Mouse (Mus musculus) erythroblast, embryonic 14.5 days (primary cell): ENCODE measurements around the gene Ier2.

Experiments
- GATA1 ChIP-seq: IDR thresholded peaks from 2 replicates; pipeline ENCODE4 v1.6.1; 2012; ENCODE audit warnings: low read length, inconsistent platforms, mixed read lengths
- TAL1 ChIP-seq: IDR thresholded peaks from 3 replicates; pipeline ENCODE4 v1.6.1; 2012; ENCODE audit warnings: low read length, inconsistent platforms, mixed read lengths

GRCm38 (mm10) chr8:84682257-84682656 is 19.6 kb upstream of the Ier2 start:
- TF ChIP-seq TAL1 (no peak), GATA1 (no peak)
